7 mouse cellular contexts compared by ENCODE assay signal in the genomic region with DNA sequence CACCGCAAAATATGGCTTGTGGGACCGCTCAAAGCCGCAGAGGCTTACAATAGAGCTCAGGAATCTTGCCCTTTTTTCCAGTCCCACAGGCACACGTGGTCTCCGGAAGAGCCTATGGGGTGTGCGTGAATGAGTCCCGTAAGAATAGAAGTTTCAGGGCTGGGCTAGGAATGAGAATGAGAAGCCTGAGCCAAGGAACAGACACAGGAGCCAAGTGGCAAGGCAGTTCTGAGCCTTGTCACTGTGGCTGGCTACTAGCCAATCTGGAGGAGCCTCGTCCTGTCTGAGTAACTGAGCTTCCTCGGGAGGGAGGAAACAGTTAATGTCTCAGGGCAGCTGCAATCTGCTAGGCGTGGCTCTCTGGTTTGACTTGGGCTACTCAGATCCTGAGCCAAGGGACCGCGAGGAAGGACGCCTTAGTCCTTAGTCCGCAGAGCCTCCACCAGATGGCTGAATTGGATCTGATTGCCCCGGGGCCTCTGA. TPM values are rescaled to one million over a fixed set of nuclear protein-coding genes. Genes with fewer than 3 reads are reported as not detected.
DNase-seq lines count a peak whose midpoint lies in the region; ATAC-seq lines count a peak whose summit lies in the region.

A gene (plus strand): TSS at position 173 of the 483 bp plus-strand sequence.

- no peaks in the 10 kb centered on the region for H3K9me3 ChIP-seq in embryonic facial prominence, embryonic 11.5 days (replicated peaks; ENCODE audit: control insufficient read depth, low read length)
- no peaks in the 10 kb centered on the region for H3K9me3 ChIP-seq in intestine, embryonic 16.5 days (ENCODE audit: control insufficient read depth, low read length)
- no peaks in the 10 kb centered on the region for H3K9me3 ChIP-seq in limb, embryonic 10.5 days (replicated peaks)
- no peaks in the 10 kb centered on the region for H3K9me3 ChIP-seq in midbrain, embryonic 11.5 days (ENCODE audit: control insufficient read depth, low read length)

- ATAC-seq in embryonic facial prominence, embryonic 11.5 days (replicated peaks; ENCODE audit: insufficient number of reproducible peaks, low FRiP score, low TSS enrichment, low read depth), result peak; percentile 84
- ATAC-seq in intestine, embryonic 16.5 days, result peak; percentile 71
- peak; percentile 62 for ATAC-seq in midbrain, embryonic 11.5 days (ENCODE audit: low FRiP score)

- H3K4me3 ChIP-seq in embryonic facial prominence, embryonic 11.5 days (ENCODE audit: low read depth, low read length), result peak within 1 kb of the TSS; percentile 36
- peak within 1 kb of the TSS; percentile 55 for H3K4me3 ChIP-seq in intestine, embryonic 16.5 days (ENCODE audit: low read length)
- H3K4me3 ChIP-seq in limb, embryonic 10.5 days, result peak within 1 kb of the TSS; percentile 40
- peak within 1 kb of the TSS; percentile 28 for H3K4me3 ChIP-seq in midbrain, embryonic 11.5 days (ENCODE audit: low read depth, low read length)

- H3K27ac ChIP-seq in embryonic facial prominence, embryonic 11.5 days (replicated peaks; ENCODE audit: low read depth, low read length), result no peak within 1 kb of the TSS
- peak within 1 kb of the TSS; percentile 87 for H3K27ac ChIP-seq in intestine, embryonic 16.5 days (ENCODE audit: low read length)
- H3K27ac ChIP-seq in limb, embryonic 10.5 days, result peak within 1 kb of the TSS; percentile 79
- no peak within 1 kb of the TSS for H3K27ac ChIP-seq in midbrain, embryonic 11.5 days (ENCODE audit: low read depth, low read length)

- H3K4me2 ChIP-seq in embryonic facial prominence, embryonic 11.5 days (ENCODE audit: low read depth, low read length), result peak within 1 kb of the TSS; percentile 66
- peak within 1 kb of the TSS; percentile 87 for H3K4me2 ChIP-seq in intestine, embryonic 16.5 days (ENCODE audit: low read depth, low read length)
- peak within 1 kb of the TSS; percentile 50 for H3K4me2 ChIP-seq in midbrain, embryonic 11.5 days

- H3K36me3 ChIP-seq in embryonic facial prominence, embryonic 11.5 days (replicated peaks; ENCODE audit: control insufficient read depth, insufficient read depth, low read depth, low read length), result no peaks in the 10 kb centered on the region
- H3K36me3 ChIP-seq in intestine, embryonic 16.5 days (ENCODE audit: control insufficient read depth, insufficient read depth, low read length), result no peaks in the 10 kb centered on the region
- H3K36me3 ChIP-seq in limb, embryonic 10.5 days, result no peaks in the 10 kb centered on the region
- H3K36me3 ChIP-seq in midbrain, embryonic 11.5 days (ENCODE audit: control insufficient read depth, insufficient read depth, low read length), result no peaks in the 10 kb centered on the region

- peak within 1 kb of the TSS; percentile 46 for H3K9ac ChIP-seq in embryonic facial prominence, embryonic 11.5 days (replicated peaks; ENCODE audit: low read length)
- peak within 1 kb of the TSS; percentile 80 for H3K9ac ChIP-seq in intestine, embryonic 16.5 days (ENCODE audit: low read depth, low read length)
- H3K9ac ChIP-seq in midbrain, embryonic 11.5 days (ENCODE audit: low read length), result peak within 1 kb of the TSS; percentile 46

- 9% methylated on average over 15 of the region's 15 CpGs for WGBS in embryonic facial prominence, embryonic 11.5 days
- 4% methylated on average over 15 of the region's 15 CpGs for WGBS in intestine, embryonic 16.5 days
- WGBS in limb, embryonic 10.5 days, result 14% methylated on average over 15 of the region's 15 CpGs
- 19% methylated on average over 15 of the region's 15 CpGs for WGBS in midbrain, embryonic 11.5 days

- no peaks in the 10 kb centered on the region for H3K27me3 ChIP-seq in embryonic facial prominence, embryonic 11.5 days (ENCODE audit: control insufficient read depth, insufficient read depth, low read length)
- H3K27me3 ChIP-seq in intestine, embryonic 16.5 days (replicated peaks; ENCODE audit: control insufficient read depth, insufficient read depth, low read length), result no peaks in the 10 kb centered on the region
- H3K27me3 ChIP-seq in limb, embryonic 10.5 days (ENCODE audit: low read depth, poor library complexity, severe bottlenecking), result peaks cover 8% of the 10 kb centered on the region; the same call in 1 of the 2 replicates
- H3K27me3 ChIP-seq in midbrain, embryonic 11.5 days (ENCODE audit: control insufficient read depth, insufficient read depth, low read length), result no peaks in the 10 kb centered on the region

- peaks cover 2% of the 10 kb centered on the region; the same call in 1 of the 2 replicates for H3K4me1 ChIP-seq in embryonic facial prominence, embryonic 11.5 days (ENCODE audit: control insufficient read depth, insufficient read depth, low read length)
- peaks cover 25% of the 10 kb centered on the region for H3K4me1 ChIP-seq in intestine, embryonic 16.5 days (ENCODE audit: control insufficient read depth, insufficient read depth, low read length)
- H3K4me1 ChIP-seq in limb, embryonic 10.5 days, result peaks cover 34% of the 10 kb centered on the region
- peaks cover 8% of the 10 kb centered on the region; the same call in 1 of the 2 replicates for H3K4me1 ChIP-seq in midbrain, embryonic 11.5 days (ENCODE audit: control insufficient read depth, insufficient read depth, low read length)

- peak; percentile 58 for DNase-seq in adrenal gland, postnatal 25 days
- peak; percentile 68 for DNase-seq in embryonic facial prominence, embryonic 11.5 days (ENCODE audit: low spot score)
- peak; percentile 59 to 84 for DNase-seq in gastrocnemius, postnatal 4 days (ENCODE audit: low spot score in 2 of 2)
- DNase-seq in limb, embryonic 10.5 days (ENCODE audit: low spot score), result peak; percentile 52
- peak; percentile 93 for DNase-seq in midbrain, embryonic 11.5 days (ENCODE audit: low spot score, missing footprints)
- peak; percentile 97 for DNase-seq in skeletal muscle tissue, adult 2 months (ENCODE audit: low read depth, low spot score)

RNA-seq across cellular contexts. Expression of the gene that starts here (rescaled TPM):
- 5.9 and 6.4 TPM in 2 replicates for total RNA-seq in adrenal gland, postnatal 25 days (2021)
- polyA plus RNA-seq in embryonic facial prominence, embryonic 11.5 days (2014; fragmentation: Nextera tagmentation; extraction: Ambion mirVana), result 6.2 and 6.5 TPM in 2 replicates
- total RNA-seq in gastrocnemius, postnatal 4 days (2021), result 10 to 100 TPM; 24.1 to 28.3 TPM
- 13.3 and 13.5 TPM in 2 replicates for polyA plus RNA-seq in intestine, embryonic 16.5 days (2015; fragmentation: Nextera tagmentation; extraction: Ambion mirVana)
- 2.9 and 3.3 TPM in 2 replicates for polyA plus RNA-seq in limb, embryonic 10.5 days (2016; fragmentation: Nextera tagmentation; extraction: Ambion mirVana)
- 3.9 and 4.4 TPM in 2 replicates for polyA plus RNA-seq in midbrain, embryonic 11.5 days (2014; fragmentation: Nextera tagmentation; extraction: Ambion mirVana)

Comparison
In these comparisons a context has a peak if more than half of its experiments do, and no peak if none do; other contexts are left out.
1. H3K27ac ChIP-seq: peak in intestine, embryonic 16.5 days (single experiment) and limb, embryonic 10.5 days (single experiment); none in embryonic facial prominence, embryonic 11.5 days (single experiment) and midbrain, embryonic 11.5 days (single experiment).
2. Peak in every context shown above with its lines, with median percentiles within 50 percentile points of each other: DNase-seq, ATAC-seq, H3K4me2 ChIP-seq, H3K4me3 ChIP-seq and H3K9ac ChIP-seq.